Mouse (Mus musculus) liver, embryonic 14.5 days (tissue): ENCODE data around the gene Epop. TPM values are rescaled to one million over a fixed set of nuclear protein-coding genes. Genes with fewer than 3 reads are reported as not detected.

Experiments used
- ATAC-seq: fragments of 200-750 bp; cut with Nextera tagmentation; 2 replicates; pipeline ENCODE4 v1.8.0; 2017; ENCODE audit warnings: moderate number of reproducible peaks, mild to moderate bottlenecking, moderate library complexity; ENCODE audit not compliant: insufficient read depth
- DNase-seq, 3 experiments: peaks; one replicate each; pipeline ENCODE4 v3.0.0-alpha.2; 2012 to 2013; ENCODE audit warnings: low read depth in 3 of 3, low spot score in 3 of 3
- H3K27ac ChIP-seq: fragments of 300-500 bp; sonication (generic); 2 replicates; pipeline ENCODE4 v1.5.1; 2014; ENCODE audit warnings: moderate library complexity, mild to moderate bottlenecking, control low read depth, inconsistent platforms
- H3K27me3 ChIP-seq: fragments of 300-500 bp; sonication (generic); 2 replicates; pipeline ENCODE4 v1.6.1; 2014; ENCODE audit warnings: mild to moderate bottlenecking, low read length, moderate library complexity; ENCODE audit not compliant: control insufficient read depth, insufficient read depth
- H3K36me3 ChIP-seq: fragments of 300-500 bp; sonication (generic); replicated peaks from 2 replicates; pipeline ENCODE4 v1.6.1; 2014; ENCODE audit warnings: low read depth; ENCODE audit not compliant: control insufficient read depth, insufficient read depth
- H3K4me1 ChIP-seq, 2 experiments: fragments of 200-500 bp in 1 of 2; fragments of 300-500 bp in 1 of 2; sonication (generic) in 1 of 2; replicated peaks; 2 replicates each; pipeline ENCODE4 v1.6.1; 2012 to 2014; ENCODE audit warnings: antibody characterized with exemption in 1 of 2, inconsistent platforms in 1 of 2, low read length in 1 of 2; ENCODE audit not compliant: control insufficient read depth in 2 of 2, insufficient read depth in 2 of 2
- H3K4me2 ChIP-seq: fragments of 300-500 bp; sonication (generic); 2 replicates; pipeline ENCODE4 v1.6.1; 2014; ENCODE audit warnings: low read depth, mild to moderate bottlenecking, control low read depth, moderate library complexity
- H3K4me3 ChIP-seq, 2 experiments: fragments of 200-500 bp in 1 of 2; fragments of 300-500 bp in 1 of 2; sonication (generic) in 1 of 2; 2 replicates each; pipeline ENCODE4 v1.5.1; 2012 to 2014; ENCODE audit warnings: low read depth in 2 of 2, low read length in 2 of 2, mild to moderate bottlenecking in 2 of 2, control low read depth in 1 of 2, inconsistent platforms in 1 of 2, moderate library complexity in 1 of 2; ENCODE audit not compliant: insufficient read depth in 1 of 2
- H3K9ac ChIP-seq: fragments of 300-500 bp; sonication (generic); replicated peaks from 2 replicates; pipeline ENCODE4 v1.6.1; 2014; ENCODE audit warnings: mild to moderate bottlenecking, control low read depth, moderate library complexity
- H3K9me3 ChIP-seq: fragments of 300-500 bp; sonication (generic); 2 replicates; pipeline ENCODE4 v1.6.1; 2016; ENCODE audit warnings: low read length, mixed read lengths; ENCODE audit not compliant: control insufficient read depth
- CTCF ChIP-seq: IDR thresholded peaks from 2 replicates; pipeline ENCODE4 v1.5.1; 2016; ENCODE audit warnings: antibody characterized with exemption, low read depth, control low read depth
- EP300 ChIP-seq: IDR thresholded peaks from 2 replicates; pipeline ENCODE4 v1.6.1; 2016; ENCODE audit warnings: antibody characterized with exemption, low read depth
- WGBS: fragments of 180-500 bp; shearing (Covaris S2); extraction: QIAGEN DNeasy Blood & Tissue Kit; methylation state at CpG from one replicate; pipeline ENCODE4 v1.1.7; 2014; ENCODE audit not compliant: insufficient replicate concordance; 5-methylcytosine and 5-hydroxymethylcytosine counted together
- polyA plus RNA-seq, 2 experiments: library from polyadenylated mRNA; depleted of rRNA in 1 of 2; stranded (reverse) in 1 of 2; unstranded in 1 of 2; fragments of >200 nt; fragmentation: Nextera tagmentation in 1 of 2; extraction: Ambion mirVana in 1 of 2; gene quantifications; 2 replicates each; pipeline versions ENCODE4 v1.2.1 to v1.2.3; 2012 to 2014

Gene Epop
- polyA plus RNA-seq, 2 experiments, result 0.38 to 0.66 TPM

- Histone ChIP-seq H3K4me2 (no peak overlapping the region), H3K27me3 (no peaks in the 10 kb centered on the region; the same call in 1 of the 2 replicates), H3K4me1 (no peaks in the 10 kb centered on the region), H3K36me3 (no peaks in the 10 kb centered on the region), H3K27ac (no peak overlapping the region), H3K4me3 (no peak overlapping the region), H3K9ac (no peak overlapping the region), H3K9me3 (no peaks in the 10 kb centered on the region)
- WGBS, result 81% methylated on average over 8 of the region's 8 CpGs
- TF ChIP-seq EP300, result no peak
- no peak for TF ChIP-seq CTCF
- DNase-seq, result no peak
- no peak for ATAC-seq
Observed at GRCm38 (mm10) chr11:97607056-97607725, 22.3 kb downstream of the Epop start.

GRCm38 (mm10) chr11:97603891-97604290 is 25.6 kb downstream of the Epop start:
- H3K27ac ChIP-seq, result no peak overlapping the region
- H3K4me1 ChIP-seq, result no peaks in the 10 kb centered on the region
- ATAC-seq, result no peak

GRCm38 (mm10) chr11:97602223-97602622 is 27.3 kb downstream of the Epop start:
- no peak overlapping the region for H3K27ac ChIP-seq
- H3K9me3 ChIP-seq, result no peaks in the 10 kb centered on the region
- no peak for ATAC-seq
- 27% methylated on average over 6 of the region's 6 CpGs for WGBS
- TF ChIP-seq CTCF, result no peak
- no peak for TF ChIP-seq EP300
- H3K9ac ChIP-seq, result no peak overlapping the region
- no peaks in the 10 kb centered on the region for H3K36me3 ChIP-seq
- DNase-seq, result no peak
- H3K27me3 ChIP-seq, result no peaks in the 10 kb centered on the region; the same call in 1 of the 2 replicates
- no peak overlapping the region for H3K4me3 ChIP-seq
- H3K4me2 ChIP-seq, result no peak overlapping the region
- H3K4me1 ChIP-seq, result no peaks in the 10 kb centered on the region

More at GRCm38 (mm10) chr11:97603891-97604290, 25.6 kb downstream of the Epop start:
- WGBS, result 47% methylated on average over 10 of the region's 10 CpGs
- Histone ChIP-seq H3K4me2 (no peak overlapping the region), H3K36me3 (no peaks in the 10 kb centered on the region), H3K4me3 (no peak overlapping the region), H3K9ac (no peak overlapping the region), H3K27me3 (no peaks in the 10 kb centered on the region; the same call in 1 of the 2 replicates), H3K9me3 (no peaks in the 10 kb centered on the region)
- TF ChIP-seq EP300 (no peak), CTCF (no peak)
- DNase-seq, result no peak

- Histone ChIP-seq H3K9me3 (no peaks in the 10 kb centered on the region), H3K4me3 (peak overlapping the region in 1 of 2 experiments; percentile 28; a peak in 1 of 4 replicates), H3K27me3 (no peaks in the 10 kb centered on the region; the same call in 1 of the 2 replicates), H3K4me1 (no peaks in the 10 kb centered on the region), H3K27ac (no peak overlapping the region), H3K36me3 (no peaks in the 10 kb centered on the region), H3K4me2 (no peak overlapping the region), H3K9ac (no peak overlapping the region)
- 67% methylated on average over 8 of the region's 8 CpGs for WGBS
- DNase-seq, result no peak
- TF ChIP-seq EP300, result no peak
- TF ChIP-seq CTCF, result no peak
- ATAC-seq, result no peak
Observed at GRCm38 (mm10) chr11:97599104-97599503, 30.4 kb downstream of the Epop start.

GRCm38 (mm10) chr11:97597945-97598691 is 31.4 kb downstream of the Epop start:
- TF ChIP-seq EP300 (no peak), CTCF (no peak)
- WGBS, result 66% methylated on average over 10 of the region's 10 CpGs
- no peak overlapping the region for H3K27ac ChIP-seq
- H3K27me3 ChIP-seq, result no peaks in the 10 kb centered on the region
- H3K9ac ChIP-seq, result no peak overlapping the region
- peak overlapping the region in 1 of 2 experiments; percentile 28; a peak in 3 of 4 replicates for H3K4me3 ChIP-seq
- ATAC-seq (no peak), DNase-seq (no peak)
- H3K4me1 ChIP-seq, result no peaks in the 10 kb centered on the region
- H3K36me3 ChIP-seq, result no peaks in the 10 kb centered on the region
- H3K4me2 ChIP-seq, result no peak overlapping the region; the same call in 1 of the 2 replicates
- H3K9me3 ChIP-seq, result no peaks in the 10 kb centered on the region
